Mouse (Mus musculus) hindbrain, embryonic 13.5 days (tissue): ENCODE results near the gene Cecr2. TPM values are rescaled to one million over a fixed set of nuclear protein-coding genes. Genes with fewer than 3 reads are reported as not detected.

Source experiments
- ATAC-seq: fragments of 200-750 bp; cut with Nextera tagmentation; 2 replicates; pipeline ENCODE4 v1.8.0; 2017; ENCODE audit warnings: moderate TSS enrichment; ENCODE audit not compliant: low FRiP score
- H3K27ac ChIP-seq: fragments of 300-500 bp; sonication (generic); 2 replicates; pipeline ENCODE4 v1.5.1; 2015; ENCODE audit warnings: inconsistent platforms, mild to moderate bottlenecking, moderate library complexity
- H3K27me3 ChIP-seq: fragments of 300-500 bp; sonication (generic); 2 replicates; pipeline ENCODE4 v1.6.1; 2015; ENCODE audit warnings: mild to moderate bottlenecking, inconsistent platforms
- H3K36me3 ChIP-seq: fragments of 300-500 bp; sonication (generic); 2 replicates; pipeline ENCODE4 v1.6.1; 2015; ENCODE audit warnings: mild to moderate bottlenecking, inconsistent platforms
- H3K4me1 ChIP-seq: fragments of 300-500 bp; sonication (generic); replicated peaks from 2 replicates; pipeline ENCODE4 v1.6.1; 2015; ENCODE audit warnings: inconsistent platforms
- H3K4me2 ChIP-seq: fragments of 300-500 bp; sonication (generic); 2 replicates; pipeline ENCODE4 v1.6.1; 2015; ENCODE audit warnings: inconsistent platforms, mild to moderate bottlenecking, moderate library complexity
- H3K4me3 ChIP-seq: fragments of 300-500 bp; sonication (generic); 2 replicates; pipeline ENCODE4 v1.5.1; 2015; ENCODE audit warnings: mild to moderate bottlenecking, inconsistent platforms
- H3K9ac ChIP-seq: fragments of 300-500 bp; sonication (generic); 2 replicates; pipeline ENCODE4 v1.6.1; 2015; ENCODE audit warnings: mild to moderate bottlenecking, inconsistent platforms
- H3K9me3 ChIP-seq: fragments of 300-500 bp; sonication (generic); 2 replicates; pipeline ENCODE4 v1.6.1; 2016; ENCODE audit warnings: inconsistent platforms
- WGBS: fragments of 180-500 bp; shearing (Covaris S2); methylation state at CpG from one replicate; pipeline ENCODE4 v1.1.7; 2015; 5-methylcytosine and 5-hydroxymethylcytosine counted together
- polyA plus RNA-seq: library from polyadenylated mRNA; unstranded; fragments of >200 nt; fragmentation: Nextera tagmentation; extraction: Ambion mirVana; gene quantifications from 2 replicates; pipeline ENCODE4 v1.2.1, GENCODE M21; 2015

Cecr2 gene
- polyA plus RNA-seq, 1 experiment from 2014 or later = 5.7 TPM

DNA sequence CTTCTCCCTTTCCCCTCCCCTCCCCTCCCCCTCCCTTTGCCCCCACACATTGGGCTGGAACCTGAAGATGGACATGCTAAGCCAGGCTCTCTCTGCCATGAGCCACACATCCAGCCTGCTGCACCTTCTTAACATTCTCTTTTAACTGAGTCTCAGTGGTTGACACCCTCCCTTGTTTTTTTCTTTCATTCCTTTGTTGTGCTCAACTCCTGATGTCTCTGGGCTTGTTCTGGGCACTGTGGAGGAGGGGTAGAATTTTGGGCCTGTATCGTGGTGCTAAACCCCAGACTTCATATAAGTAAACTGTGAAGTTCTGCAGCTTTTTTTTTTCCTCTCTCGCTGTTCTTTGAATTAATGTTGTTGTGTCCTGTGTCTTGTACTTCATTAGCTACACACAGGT lies 9.8 kb downstream of the Cecr2 start:
- no peaks in the 10 kb centered on the region for H3K9me3 ChIP-seq
- no peak overlapping the region for H3K27ac ChIP-seq
- no peak overlapping the region for H3K4me2 ChIP-seq
- no peaks in the 10 kb centered on the region for H3K27me3 ChIP-seq
- H3K4me3 ChIP-seq = no peak overlapping the region
- 56% methylated on average over 2 of the region's 2 CpGs for WGBS
- ATAC-seq = no peak
- no peaks in the 10 kb centered on the region for H3K36me3 ChIP-seq
- H3K9ac ChIP-seq = no peak overlapping the region
- H3K4me1 ChIP-seq = no peaks in the 10 kb centered on the region

GRCm38 (mm10) chr6:120683351-120683750 lies 17.2 kb downstream of the Cecr2 start:
- H3K27ac ChIP-seq = no peak overlapping the region
- no peak overlapping the region for H3K4me2 ChIP-seq
- no peak for ATAC-seq
- H3K36me3 ChIP-seq = no peaks in the 10 kb centered on the region
- 98% methylated on average over 2 of the region's 2 CpGs for WGBS
- no peak overlapping the region for H3K9ac ChIP-seq
- no peak overlapping the region for H3K4me3 ChIP-seq
- no peaks in the 10 kb centered on the region for H3K4me1 ChIP-seq
- no peaks in the 10 kb centered on the region for H3K9me3 ChIP-seq
- no peaks in the 10 kb centered on the region for H3K27me3 ChIP-seq

GRCm38 (mm10) chr6:120684750-120685149 lies 18.6 kb downstream of the Cecr2 start:
- H3K27me3 ChIP-seq = no peaks in the 10 kb centered on the region
- ATAC-seq = no peak
- H3K4me2 ChIP-seq = no peak overlapping the region
- no peaks in the 10 kb centered on the region for H3K36me3 ChIP-seq
- WGBS = 98% methylated on average over 3 of the region's 3 CpGs
- H3K9me3 ChIP-seq = no peaks in the 10 kb centered on the region
- no peak overlapping the region for H3K27ac ChIP-seq
- no peak overlapping the region for H3K9ac ChIP-seq
- no peak overlapping the region for H3K4me3 ChIP-seq
- H3K4me1 ChIP-seq = no peaks in the 10 kb centered on the region

GRCm38 (mm10) chr6:120686872-120687650 lies 20.9 kb downstream of the Cecr2 start:
- H3K4me1 ChIP-seq = no peaks in the 10 kb centered on the region
- no peak overlapping the region for H3K27ac ChIP-seq
- 94% methylated on average over 5 of the region's 5 CpGs for WGBS
- H3K27me3 ChIP-seq = no peaks in the 10 kb centered on the region
- no peak overlapping the region for H3K4me3 ChIP-seq
- ATAC-seq = no peak
- H3K4me2 ChIP-seq = no peak overlapping the region
- H3K36me3 ChIP-seq = no peaks in the 10 kb centered on the region
- no peak overlapping the region for H3K9ac ChIP-seq
- H3K9me3 ChIP-seq = no peaks in the 10 kb centered on the region

DNA sequence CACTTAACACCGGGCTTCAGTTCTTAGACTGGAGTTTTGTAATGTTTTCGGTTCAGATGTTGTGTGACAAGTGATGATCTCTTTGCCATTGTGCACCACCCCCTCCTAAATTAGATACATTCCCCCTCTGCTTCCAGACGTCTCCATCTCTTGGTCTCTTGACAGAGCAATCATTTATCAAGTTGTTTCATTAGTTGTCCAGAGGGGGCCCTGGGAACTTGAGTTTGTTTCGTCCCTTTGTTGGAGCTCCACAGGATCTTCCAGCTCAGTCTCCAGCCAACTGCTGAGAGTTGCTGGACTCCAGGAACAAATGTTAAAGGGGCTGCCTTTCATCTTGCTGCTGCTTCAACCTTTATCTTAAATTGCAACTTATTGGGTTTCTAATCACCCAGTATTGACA lies 34.1 kb downstream of the Cecr2 start:
- ATAC-seq = no peak
- H3K9ac ChIP-seq = no peak overlapping the region
- H3K36me3 ChIP-seq = no peaks in the 10 kb centered on the region
- 3% methylated on average over 4 of the region's 4 CpGs for WGBS
- no peak overlapping the region for H3K4me3 ChIP-seq
- no peaks in the 10 kb centered on the region for H3K9me3 ChIP-seq
- H3K4me1 ChIP-seq = peaks cover 5% of the 10 kb centered on the region; the same call in 1 of the 2 replicates
- H3K27me3 ChIP-seq = no peaks in the 10 kb centered on the region
- H3K27ac ChIP-seq = no peak overlapping the region
- H3K4me2 ChIP-seq = no peak overlapping the region

- H3K27me3 ChIP-seq = no peaks in the 10 kb centered on the region
- H3K9ac ChIP-seq = no peak overlapping the region
- H3K4me1 ChIP-seq = peaks cover 5% of the 10 kb centered on the region; the same call in 1 of the 2 replicates
- H3K9me3 ChIP-seq = no peaks in the 10 kb centered on the region
- no peak overlapping the region for H3K4me3 ChIP-seq
- H3K4me2 ChIP-seq = no peak overlapping the region
- no peak for ATAC-seq
- no peak overlapping the region for H3K27ac ChIP-seq
- no peaks in the 10 kb centered on the region for H3K36me3 ChIP-seq
Observed at GRCm38 (mm10) chr6:120704376-120704775, 38.2 kb downstream of the Cecr2 start.

GRCm38 (mm10) chr6:120708759-120709158 lies 42.6 kb downstream of the Cecr2 start:
- Histone ChIP-seq H3K4me1 (no peaks in the 10 kb centered on the region), H3K4me3 (no peak overlapping the region), H3K27me3 (no peaks in the 10 kb centered on the region), H3K9me3 (no peaks in the 10 kb centered on the region), H3K4me2 (no peak overlapping the region), H3K9ac (no peak overlapping the region), H3K36me3 (no peaks in the 10 kb centered on the region), H3K27ac (no peak overlapping the region)
- no peak for ATAC-seq
- WGBS = 58% methylated on average over 1 of the region's 1 CpGs

DNA sequence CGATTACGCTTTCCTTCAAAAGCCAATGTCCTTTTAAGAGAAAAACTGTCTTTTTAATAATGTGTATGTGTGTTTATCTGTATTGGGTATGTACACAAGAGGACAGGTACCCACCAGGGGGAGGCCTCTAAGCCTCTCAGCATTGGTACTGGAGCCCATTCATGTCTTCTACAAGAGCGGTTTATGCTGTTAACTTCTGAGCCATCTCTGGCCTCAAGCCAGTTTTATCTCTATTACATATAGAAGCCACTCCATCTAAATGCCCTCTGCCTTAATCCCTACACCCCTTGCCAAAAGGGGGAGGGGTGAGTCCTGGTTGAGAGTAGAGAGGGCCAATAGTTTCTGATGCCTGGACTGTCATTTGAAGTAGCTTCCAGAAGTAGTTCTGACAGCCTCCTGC lies 48.6 kb downstream of the Cecr2 start:
- peaks cover 25% of the 10 kb centered on the region for H3K4me1 ChIP-seq
- no peak overlapping the region for H3K9ac ChIP-seq
- no peak for ATAC-seq
- H3K9me3 ChIP-seq = no peaks in the 10 kb centered on the region
- H3K27ac ChIP-seq = peak overlapping the region; percentile 4; the same call in 1 of the 2 replicates
- H3K27me3 ChIP-seq = no peaks in the 10 kb centered on the region
- H3K4me2 ChIP-seq = no peak overlapping the region
- 68% methylated on average over 3 of the region's 3 CpGs for WGBS
- H3K4me3 ChIP-seq = no peak overlapping the region
- no peaks in the 10 kb centered on the region for H3K36me3 ChIP-seq

- 60% methylated on average over 5 of the region's 5 CpGs for WGBS
- Histone ChIP-seq H3K27ac (peak overlapping the region; percentile 4; the same call in 1 of the 2 replicates), H3K9ac (no peak overlapping the region), H3K36me3 (no peaks in the 10 kb centered on the region), H3K4me3 (no peak overlapping the region), H3K27me3 (no peaks in the 10 kb centered on the region), H3K4me1 (peaks cover 25% of the 10 kb centered on the region), H3K4me2 (no peak overlapping the region), H3K9me3 (no peaks in the 10 kb centered on the region)
- no peak for ATAC-seq
Observed at GRCm38 (mm10) chr6:120715227-120715626, 49.1 kb downstream of the Cecr2 start.

DNA sequence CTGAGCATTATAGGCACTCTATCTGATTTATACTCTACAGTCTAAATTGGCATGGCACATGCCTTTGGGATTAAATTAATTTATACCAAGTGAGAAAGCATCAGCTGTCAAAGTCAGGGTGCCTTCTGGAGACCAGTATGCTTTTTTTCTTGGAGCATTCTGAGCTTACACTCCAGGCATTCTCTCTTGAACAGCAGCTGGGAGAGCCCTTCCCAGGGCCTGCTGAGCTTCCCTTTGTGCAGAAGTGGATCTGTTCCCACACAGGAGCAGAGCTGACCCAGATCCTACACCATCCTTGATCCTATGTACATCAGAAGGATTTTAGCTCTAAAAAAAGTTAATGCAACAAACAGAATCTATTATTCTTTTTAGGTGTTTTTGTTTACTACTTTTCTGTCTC lies 49.7 kb downstream of the Cecr2 start:
- Histone ChIP-seq H3K9ac (no peak overlapping the region), H3K27ac (peak overlapping the region; percentile 66), H3K4me2 (no peak overlapping the region), H3K27me3 (no peaks in the 10 kb centered on the region), H3K4me3 (no peak overlapping the region), H3K4me1 (peaks cover 25% of the 10 kb centered on the region), H3K9me3 (no peaks in the 10 kb centered on the region), H3K36me3 (no peaks in the 10 kb centered on the region)
- 0 out of 2 replicates have a peak, but pooled peaks have one; percentile 43 for ATAC-seq

DNA sequence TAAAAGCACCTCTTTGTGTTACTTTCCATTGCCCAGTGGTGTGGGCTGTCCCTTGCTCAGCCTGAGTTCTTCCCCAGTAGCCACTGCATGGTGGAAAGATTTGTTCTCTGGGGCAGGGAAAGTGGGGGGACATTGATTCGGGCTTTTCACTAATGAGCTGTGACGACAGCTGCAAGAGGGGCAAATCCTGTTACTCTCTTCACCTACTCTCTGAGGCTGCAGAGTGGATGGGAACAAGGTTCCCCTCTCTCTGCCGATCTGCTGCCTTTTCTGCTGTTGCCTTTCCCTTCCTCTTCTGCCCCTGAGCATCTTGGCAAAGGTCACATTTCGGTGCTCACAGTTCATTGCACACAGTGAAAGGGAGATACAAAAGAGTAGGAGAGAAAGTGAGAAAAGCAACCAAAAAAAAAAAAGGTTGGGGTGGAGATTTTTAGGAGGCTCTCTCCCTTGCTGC lies 50.4 kb downstream of the Cecr2 start:
- H3K4me3 ChIP-seq = no peak overlapping the region
- WGBS = 2% methylated on average over 4 of the region's 4 CpGs
- H3K9me3 ChIP-seq = no peaks in the 10 kb centered on the region
- no peaks in the 10 kb centered on the region for H3K27me3 ChIP-seq
- no peaks in the 10 kb centered on the region for H3K36me3 ChIP-seq
- no peak for ATAC-seq
- no peak overlapping the region for H3K9ac ChIP-seq
- H3K27ac ChIP-seq = peak overlapping the region; percentile 75
- H3K4me2 ChIP-seq = 0 out of 2 replicates have a peak overlapping the region, but pooled peaks have one; percentile 10
- peaks cover 25% of the 10 kb centered on the region for H3K4me1 ChIP-seq

GRCm38 (mm10) chr6:120725986-120726385 lies 59.8 kb downstream of the Cecr2 start:
- H3K9me3 ChIP-seq = no peaks in the 10 kb centered on the region
- H3K4me1 ChIP-seq = no peaks in the 10 kb centered on the region
- ATAC-seq = no peak
- no peaks in the 10 kb centered on the region for H3K36me3 ChIP-seq
- 78% methylated on average over 2 of the region's 2 CpGs for WGBS
- H3K27ac ChIP-seq = no peak overlapping the region
- H3K9ac ChIP-seq = no peak overlapping the region
- H3K4me3 ChIP-seq = no peak overlapping the region
- no peak overlapping the region for H3K4me2 ChIP-seq
- no peaks in the 10 kb centered on the region for H3K27me3 ChIP-seq

- H3K9ac ChIP-seq = no peak overlapping the region
- no peak overlapping the region for H3K27ac ChIP-seq
- H3K27me3 ChIP-seq = no peaks in the 10 kb centered on the region
- H3K4me3 ChIP-seq = no peak overlapping the region
- no peaks in the 10 kb centered on the region for H3K4me1 ChIP-seq
- no peaks in the 10 kb centered on the region for H3K9me3 ChIP-seq
- 82% methylated on average over 3 of the region's 3 CpGs for WGBS
- ATAC-seq = no peak
- H3K36me3 ChIP-seq = peaks cover 10% of the 10 kb centered on the region
- no peak overlapping the region for H3K4me2 ChIP-seq
Observed at GRCm38 (mm10) chr6:120736011-120736410, 69.8 kb downstream of the Cecr2 start.
